Mouse (Mus musculus) adrenal gland, postnatal 4 days (tissue): Measurements from ENCODE around the gene Dnajc2. TPM values are rescaled to one million over a fixed set of nuclear protein-coding genes. Genes with fewer than 3 reads are reported as not detected.

Experiments used
- total RNA-seq, 2 experiments: library from RNA; stranded (reverse); gene quantifications; 2 replicates each; pipeline ENCODE4 v1.2.3; 2021

Gene Dnajc2
- total RNA-seq, 2 experiments from 2014 or later: 31.4 to 41.3 TPM

Other genes starting within 250 kb of the Dnajc2 start
- 10 to 100 TPM; 19.8 to 20.2 TPM for gene Lrrc17, start 241.7 kb downstream of the Dnajc2 start, total RNA-seq
- under 1 TPM; 0.20 to 0.25 TPM for gene Fbxl13, start 139.6 kb downstream of the Dnajc2 start, total RNA-seq
- 10 to 100 TPM; 34.7 to 36.2 TPM for gene Armc10, start 139.4 kb downstream of the Dnajc2 start, total RNA-seq
- 10 to 100 TPM; 22.1 to 24.7 TPM for gene Napepld, start 83.9 kb downstream of the Dnajc2 start, total RNA-seq
- 100 to 1,000 TPM; 213 to 227 TPM for gene Pmpcb, start 48.1 kb downstream of the Dnajc2 start, total RNA-seq
- gene Psmc2, start within 50 bp of the Dnajc2 start, total RNA-seq: 100 to 1,000 TPM; 126 to 130 TPM
- under 1 TPM; 0.14 to 0.23 TPM for gene Slc26a5, start 80.4 kb upstream of the Dnajc2 start, total RNA-seq